Mouse (Mus musculus) forebrain, embryonic 10.5 days (tissue): Measurements from ENCODE around the gene Reep3. TPM values are rescaled to one million over a fixed set of nuclear protein-coding genes. Genes with fewer than 3 reads are reported as not detected.
A peak's percentile ranks its signal among the peaks of the same experiment; 100 is the strongest.

ENCODE experiments used
- DNase-seq: peaks from one replicate; pipeline ENCODE4 v3.0.0-alpha.2; 2017; ENCODE audit warnings: low spot score; ENCODE audit errors: extremely low spot score
- H3K27ac ChIP-seq: fragments of 300-500 bp; sonication (generic); 2 replicates; pipeline ENCODE4 v1.5.1; 2016; ENCODE audit warnings: mild to moderate bottlenecking
- H3K27me3 ChIP-seq: fragments of 300-500 bp; sonication (generic); 2 replicates; pipeline ENCODE4 v1.6.1; 2016; ENCODE audit warnings: mild to moderate bottlenecking; ENCODE audit not compliant: poor library complexity, severe bottlenecking
- H3K36me3 ChIP-seq: fragments of 300-500 bp; sonication (generic); replicated peaks from 2 replicates; pipeline ENCODE4 v1.6.1; 2016; ENCODE audit warnings: mild to moderate bottlenecking, moderate library complexity
- H3K4me1 ChIP-seq: fragments of 300-500 bp; sonication (generic); 2 replicates; pipeline ENCODE4 v1.6.1; 2016
- H3K4me3 ChIP-seq: fragments of 300-500 bp; sonication (generic); 2 replicates; pipeline ENCODE4 v1.5.1; 2016; ENCODE audit warnings: mild to moderate bottlenecking, moderate library complexity
- H3K9me3 ChIP-seq: fragments of 300-500 bp; sonication (generic); 2 replicates; pipeline ENCODE4 v1.6.1; 2016; ENCODE audit warnings: mild to moderate bottlenecking, moderate library complexity
- WGBS: fragments of 180-500 bp; shearing (Covaris S2); methylation state at CpG from one replicate; pipeline ENCODE4 v1.1.7; 2016; 5-methylcytosine and 5-hydroxymethylcytosine counted together
- polyA plus RNA-seq: library from polyadenylated mRNA; unstranded; fragments of >200 nt; fragmentation: Nextera tagmentation; extraction: Ambion mirVana; gene quantifications from 2 replicates; pipeline ENCODE4 v1.2.1, GENCODE M21; 2016

Gene Reep3
- polyA plus RNA-seq, 1 experiment from 2014 or later, result 32.7 TPM

DNA sequence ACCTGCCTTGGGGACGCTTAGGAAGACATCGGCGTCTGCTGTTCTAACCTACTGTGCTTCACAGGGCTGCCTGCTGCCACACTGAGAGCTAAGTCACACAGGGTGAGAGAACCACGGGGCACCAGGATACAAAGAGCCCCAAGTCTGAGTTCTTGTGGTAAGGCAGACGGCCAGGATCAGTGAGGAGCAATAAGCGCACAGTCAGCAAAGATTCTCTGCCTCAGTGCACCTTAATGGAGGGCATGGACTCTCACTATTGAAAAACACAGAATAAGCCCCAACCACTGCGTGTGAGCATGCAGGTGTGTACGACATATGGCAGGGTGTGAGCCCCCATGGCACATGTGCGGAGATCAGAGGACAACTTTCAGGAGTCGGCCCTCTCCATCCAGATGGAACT, 60.2 kb downstream of the Reep3 start:
- peaks cover 36% of the 10 kb centered on the region for H3K36me3 ChIP-seq
- no peaks in the 10 kb centered on the region for H3K27me3 ChIP-seq
- no peak for DNase-seq
- H3K27ac ChIP-seq, result peak overlapping the region; percentile 48; the same call in 1 of the 2 replicates
- H3K9me3 ChIP-seq, result no peaks in the 10 kb centered on the region
- H3K4me3 ChIP-seq, result no peak overlapping the region
- 89% methylated on average over 10 of the region's 10 CpGs for WGBS
- peaks cover 4% of the 10 kb centered on the region; the same call in 1 of the 2 replicates for H3K4me1 ChIP-seq

DNA sequence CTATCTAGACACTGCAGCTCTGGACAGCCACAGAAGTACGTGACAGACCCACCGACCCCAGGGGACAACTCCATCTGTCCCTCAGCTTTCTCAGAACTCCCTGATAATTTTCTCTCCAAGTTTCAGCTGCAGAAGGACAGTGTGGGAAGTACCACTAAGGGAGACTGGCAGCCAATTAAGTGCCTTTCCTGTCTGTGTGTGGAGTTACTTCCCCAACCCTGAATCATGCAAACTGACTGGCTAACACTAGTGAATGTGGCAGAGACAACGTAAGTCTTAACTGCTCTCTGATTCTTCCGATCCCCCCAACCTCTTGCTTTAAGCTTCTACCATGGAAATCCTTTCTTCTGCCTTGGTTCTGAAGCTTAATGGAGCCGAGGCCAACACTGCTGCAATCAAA, 60.6 kb downstream of the Reep3 start:
- H3K27me3 ChIP-seq, result no peaks in the 10 kb centered on the region

DNA sequence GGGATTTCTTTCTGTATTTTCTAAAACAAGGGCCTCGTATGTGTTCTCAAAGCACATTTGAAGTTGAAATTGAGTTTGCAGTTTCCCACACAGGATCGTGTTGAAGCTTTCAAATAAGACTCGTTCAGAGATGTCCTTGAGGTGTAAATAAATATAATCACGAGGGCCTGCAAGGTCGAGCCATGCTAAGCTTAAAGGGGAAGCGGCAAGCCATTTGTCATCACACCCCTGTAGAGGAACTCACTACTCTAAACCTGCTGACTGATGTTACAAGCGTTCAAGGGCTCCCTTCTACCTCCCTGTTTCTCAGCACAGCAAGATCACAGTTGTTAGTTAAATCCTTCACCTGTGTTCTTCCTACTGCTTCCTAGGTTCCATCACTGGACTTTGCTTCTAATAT, 65.6 kb downstream of the Reep3 start:
- H3K9me3 ChIP-seq, result no peaks in the 10 kb centered on the region
- H3K27ac ChIP-seq, result no peak overlapping the region
- DNase-seq, result no peak
- WGBS, result 87% methylated on average over 7 of the region's 7 CpGs
- H3K36me3 ChIP-seq, result peaks cover 55% of the 10 kb centered on the region
- no peaks in the 10 kb centered on the region for H3K27me3 ChIP-seq
- peaks cover 3% of the 10 kb centered on the region for H3K4me1 ChIP-seq
- H3K4me3 ChIP-seq, result no peak overlapping the region

More for the DNA sequence above, 60.6 kb downstream of the Reep3 start:
- no peak for DNase-seq
- Histone ChIP-seq H3K4me1 (peaks cover 4% of the 10 kb centered on the region; the same call in 1 of the 2 replicates), H3K27ac (peak overlapping the region; percentile 48; the same call in 1 of the 2 replicates), H3K36me3 (peaks cover 38% of the 10 kb centered on the region), H3K4me3 (no peak overlapping the region), H3K9me3 (no peaks in the 10 kb centered on the region)
- WGBS, result 89% methylated on average over 5 of the region's 5 CpGs

DNA sequence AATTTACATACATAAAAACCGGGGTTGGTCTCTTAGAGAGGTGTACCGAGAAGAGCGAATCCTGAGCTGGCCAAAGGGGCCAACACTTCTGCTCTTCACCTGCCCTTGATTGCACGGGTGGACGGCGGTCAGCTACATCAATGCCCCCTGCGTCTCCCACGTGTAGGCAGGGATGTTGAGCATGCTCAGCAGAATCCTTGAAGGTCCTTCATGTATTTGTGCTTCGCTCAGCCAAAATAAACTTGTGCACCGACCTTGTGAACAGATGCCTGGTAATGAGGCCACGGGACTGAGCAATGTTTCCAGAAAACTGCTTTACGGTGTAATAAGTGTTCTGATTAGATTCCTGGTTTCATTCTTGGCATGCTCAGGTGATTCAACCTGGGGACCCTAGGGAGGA, 67.4 kb downstream of the Reep3 start:
- Histone ChIP-seq H3K27me3 (no peaks in the 10 kb centered on the region), H3K9me3 (no peaks in the 10 kb centered on the region), H3K4me1 (peaks cover 11% of the 10 kb centered on the region), H3K4me3 (no peak overlapping the region), H3K27ac (no peak overlapping the region), H3K36me3 (peaks cover 57% of the 10 kb centered on the region)
- no peak for DNase-seq
- WGBS, result 91% methylated on average over 12 of the region's 12 CpGs

DNA sequence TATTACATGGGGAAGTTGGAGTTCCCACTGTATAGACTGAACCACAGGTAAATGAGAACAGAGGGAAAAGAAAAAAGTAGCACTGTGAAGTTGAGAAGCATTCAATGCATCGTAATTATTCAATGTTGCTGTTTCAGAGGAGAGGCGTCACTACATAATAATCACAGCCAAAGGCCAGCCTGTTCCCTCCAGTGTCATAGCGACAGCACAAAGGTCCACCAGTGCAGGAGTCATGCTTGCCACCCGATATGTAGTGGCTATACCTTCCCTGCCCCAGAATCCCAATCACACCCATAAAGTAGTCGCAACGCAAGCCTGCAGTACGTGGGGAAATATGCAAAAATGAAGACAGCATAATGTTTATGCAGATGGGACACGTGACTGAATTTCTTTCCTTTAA, 70.4 kb downstream of the Reep3 start:
- 91% methylated on average over 8 of the region's 8 CpGs for WGBS
- H3K27me3 ChIP-seq, result no peaks in the 10 kb centered on the region
- no peak for DNase-seq
- no peak overlapping the region for H3K4me3 ChIP-seq
- H3K4me1 ChIP-seq, result peaks cover 11% of the 10 kb centered on the region
- H3K9me3 ChIP-seq, result no peaks in the 10 kb centered on the region
- H3K27ac ChIP-seq, result no peak overlapping the region
- peaks cover 58% of the 10 kb centered on the region for H3K36me3 ChIP-seq

DNA sequence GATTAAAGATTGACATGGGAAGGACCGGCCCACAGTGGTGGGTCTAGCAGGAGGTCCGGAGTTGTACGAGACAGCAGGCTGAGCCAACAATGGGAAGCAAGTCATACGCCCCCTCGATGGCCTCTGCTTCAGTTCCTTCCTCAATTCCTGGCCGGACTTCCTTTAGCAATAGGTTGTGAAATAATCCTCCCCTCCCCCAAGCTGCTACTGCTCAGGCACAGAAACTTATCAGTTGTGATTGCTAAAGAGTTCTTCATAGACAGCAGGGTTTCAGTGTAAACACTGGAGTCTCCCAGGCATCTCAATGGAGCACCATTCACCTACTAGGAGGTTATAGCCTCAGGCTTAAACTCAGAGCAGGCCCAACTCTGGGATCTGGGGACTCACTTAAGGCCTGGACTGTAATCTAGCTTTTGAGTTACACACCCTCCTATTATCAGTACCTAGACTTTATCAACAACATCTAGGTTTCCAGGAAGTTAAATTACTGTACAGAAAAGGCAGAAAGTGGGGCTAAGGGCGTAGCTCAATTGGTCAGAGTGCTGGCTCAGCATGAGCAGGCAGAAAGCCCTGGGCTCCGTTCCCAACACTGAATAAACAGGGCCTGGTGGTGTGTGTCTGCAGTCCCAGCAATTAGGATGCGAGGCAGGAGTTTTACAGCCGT, 71.0 kb downstream of the Reep3 start:
- Histone ChIP-seq H3K36me3 (peaks cover 60% of the 10 kb centered on the region), H3K9me3 (no peaks in the 10 kb centered on the region), H3K27me3 (no peaks in the 10 kb centered on the region), H3K4me3 (no peak overlapping the region), H3K27ac (peak overlapping the region; percentile 26; the same call in 1 of the 2 replicates), H3K4me1 (peaks cover 11% of the 10 kb centered on the region)
- no peak for DNase-seq
- 73% methylated on average over 10 of the region's 10 CpGs for whole genome bisulfite sequencing

DNA sequence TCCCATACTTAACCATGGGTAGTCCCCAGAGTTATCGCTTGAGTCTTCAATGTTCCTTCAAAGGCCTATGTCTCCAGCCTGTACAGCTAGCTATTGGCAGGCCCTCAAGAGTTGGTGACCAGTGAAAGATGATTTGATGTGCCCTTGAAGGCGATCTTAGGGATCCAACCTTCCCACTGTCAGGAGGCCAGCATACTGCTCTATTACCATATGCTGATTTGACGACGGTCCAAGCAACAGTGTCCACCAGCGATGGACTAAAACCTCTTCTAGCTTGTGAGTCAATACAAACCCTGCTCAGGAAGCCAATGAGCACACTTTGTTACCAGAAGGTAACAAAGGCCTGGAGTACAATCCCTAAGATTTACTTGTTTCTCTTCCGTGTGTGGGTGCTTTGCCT, 72.4 kb downstream of the Reep3 start:
- Histone ChIP-seq H3K4me1 (peaks cover 11% of the 10 kb centered on the region), H3K9me3 (no peaks in the 10 kb centered on the region), H3K4me3 (no peak overlapping the region), H3K27ac (no peak overlapping the region), H3K27me3 (no peaks in the 10 kb centered on the region), H3K36me3 (peaks cover 56% of the 10 kb centered on the region)
- DNase-seq, result no peak
- 94% methylated on average over 6 of the region's 6 CpGs for WGBS

DNA sequence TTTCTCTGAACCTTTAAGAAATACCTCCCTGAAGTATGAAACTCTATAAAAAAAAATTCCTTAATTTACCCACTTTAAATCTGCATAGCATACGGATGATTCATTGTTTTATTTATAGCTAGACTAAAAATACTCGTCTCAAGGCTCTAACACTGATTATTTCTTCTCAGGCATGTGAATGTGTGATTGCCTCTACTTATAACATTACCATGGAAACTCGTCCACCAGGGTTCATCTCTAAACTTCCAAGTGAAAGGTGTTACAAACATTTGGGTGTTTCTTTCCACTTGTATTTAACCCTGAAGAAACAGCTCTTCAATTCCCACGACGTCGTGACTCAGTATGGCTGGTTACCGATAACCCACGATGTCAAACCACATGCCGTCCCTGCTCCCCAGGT, 73.7 kb downstream of the Reep3 start:
- no peak overlapping the region for H3K4me3 ChIP-seq
- WGBS, result 92% methylated on average over 9 of the region's 9 CpGs
- peaks cover 53% of the 10 kb centered on the region for H3K36me3 ChIP-seq
- no peaks in the 10 kb centered on the region for H3K27me3 ChIP-seq
- no peaks in the 10 kb centered on the region for H3K9me3 ChIP-seq
- H3K4me1 ChIP-seq, result peaks cover 16% of the 10 kb centered on the region
- H3K27ac ChIP-seq, result no peak overlapping the region
- DNase-seq, result no peak

DNA sequence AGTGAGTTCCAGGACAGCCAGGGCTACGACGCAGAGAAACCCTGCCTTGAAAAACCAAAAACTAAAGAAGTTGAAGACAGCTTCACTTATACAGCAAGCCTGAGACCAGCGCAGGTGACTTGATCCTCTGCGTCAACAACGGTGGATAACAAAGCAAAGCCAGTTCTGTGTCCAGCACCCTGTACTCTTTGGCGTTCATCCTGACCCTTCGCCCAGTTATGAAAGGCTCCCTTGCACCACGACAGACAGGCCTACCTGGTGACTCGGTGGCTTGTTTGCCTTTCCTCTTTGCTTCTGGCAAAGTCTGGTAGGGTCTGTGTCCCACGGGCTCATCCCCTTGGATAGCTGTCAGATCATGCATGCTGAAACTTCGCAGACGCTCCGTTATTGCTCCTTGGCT, 75.3 kb downstream of the Reep3 start:
- Histone ChIP-seq H3K27me3 (no peaks in the 10 kb centered on the region), H3K27ac (no peak overlapping the region), H3K9me3 (no peaks in the 10 kb centered on the region), H3K36me3 (peaks cover 58% of the 10 kb centered on the region), H3K4me3 (no peak overlapping the region), H3K4me1 (peaks cover 25% of the 10 kb centered on the region)
- no peak for DNase-seq
- 95% methylated on average over 13 of the region's 13 CpGs for WGBS

DNA sequence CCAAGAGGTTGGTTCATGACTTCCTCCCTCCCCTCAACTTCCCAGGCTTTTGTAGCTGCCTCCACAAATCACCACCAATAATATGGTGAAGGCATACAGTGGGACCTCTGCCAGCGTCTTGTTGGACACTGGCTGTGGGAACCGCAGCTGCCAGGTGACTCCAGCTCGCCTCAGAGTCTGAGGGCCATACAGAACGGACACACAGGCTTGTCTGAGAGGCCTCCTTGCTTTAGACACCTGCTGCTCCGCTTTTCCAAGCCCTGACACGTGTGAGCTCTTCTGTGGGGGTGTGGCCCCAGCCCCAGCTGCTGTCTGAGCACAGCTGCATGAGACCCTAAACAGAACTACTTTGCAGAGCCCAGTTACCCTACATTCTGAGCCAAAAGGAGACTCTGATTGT, 77.9 kb downstream of the Reep3 start:
- peak overlapping the region; percentile 31 for H3K27ac ChIP-seq
- H3K4me3 ChIP-seq, result no peak overlapping the region

DNA sequence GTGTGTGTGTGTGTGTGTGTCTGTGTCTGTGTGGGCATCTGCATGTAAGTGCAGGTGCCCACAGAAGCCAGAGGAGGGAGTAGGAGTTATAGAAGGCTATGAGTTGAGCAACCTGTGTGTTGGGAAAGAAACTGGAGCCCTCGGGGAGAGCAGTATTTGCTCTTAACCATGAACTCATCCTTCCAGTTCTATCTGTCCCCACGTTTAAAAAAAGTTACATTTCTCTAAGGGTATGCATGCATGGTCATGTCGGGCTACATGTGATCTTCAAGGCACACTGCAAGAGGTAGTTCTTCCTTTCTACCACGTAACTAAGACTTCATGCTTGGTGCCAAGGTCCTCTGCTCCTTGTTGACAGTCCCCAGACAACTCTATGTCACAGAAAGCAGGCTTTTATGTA, 78.9 kb downstream of the Reep3 start:
- Histone ChIP-seq H3K9me3 (no peaks in the 10 kb centered on the region), H3K4me3 (no peak overlapping the region), H3K27ac (no peak overlapping the region), H3K27me3 (no peaks in the 10 kb centered on the region), H3K4me1 (peaks cover 14% of the 10 kb centered on the region), H3K36me3 (peaks cover 60% of the 10 kb centered on the region)
- DNase-seq, result no peak
- WGBS, result 86% methylated on average over 4 of the region's 4 CpGs

More for the DNA sequence above, 77.9 kb downstream of the Reep3 start:
- no peaks in the 10 kb centered on the region for H3K27me3 ChIP-seq
- WGBS, result 78% methylated on average over 6 of the region's 6 CpGs
- no peak for DNase-seq
- peaks cover 62% of the 10 kb centered on the region for H3K36me3 ChIP-seq
- H3K9me3 ChIP-seq, result no peaks in the 10 kb centered on the region
- peaks cover 14% of the 10 kb centered on the region for H3K4me1 ChIP-seq

DNA sequence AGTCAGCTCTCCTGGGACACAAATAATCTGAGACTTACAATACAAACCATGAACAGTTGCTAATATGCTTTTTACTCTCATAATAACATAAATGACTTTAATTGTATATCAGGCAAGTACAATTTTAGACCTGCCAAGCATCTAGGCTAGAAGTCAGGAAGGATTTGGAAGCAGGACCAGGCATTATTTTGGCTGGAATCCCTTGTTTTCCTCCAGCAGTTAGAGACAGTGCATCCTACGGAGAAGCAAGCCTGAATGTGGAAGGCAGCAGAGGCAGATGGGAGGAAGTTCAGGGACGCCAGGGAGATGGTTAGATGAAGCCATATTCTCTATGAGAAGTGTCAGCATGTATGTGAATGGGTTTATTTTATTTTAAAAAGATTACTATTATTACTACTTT, 79.4 kb downstream of the Reep3 start:
- H3K4me3 ChIP-seq, result no peak overlapping the region
- no peaks in the 10 kb centered on the region for H3K9me3 ChIP-seq
- 92% methylated on average over 2 of the region's 2 CpGs for WGBS
- no peaks in the 10 kb centered on the region for H3K27me3 ChIP-seq
- H3K27ac ChIP-seq, result no peak overlapping the region; the same call in 1 of the 2 replicates
- H3K36me3 ChIP-seq, result peaks cover 61% of the 10 kb centered on the region
- DNase-seq, result no peak
- H3K4me1 ChIP-seq, result peaks cover 14% of the 10 kb centered on the region

DNA sequence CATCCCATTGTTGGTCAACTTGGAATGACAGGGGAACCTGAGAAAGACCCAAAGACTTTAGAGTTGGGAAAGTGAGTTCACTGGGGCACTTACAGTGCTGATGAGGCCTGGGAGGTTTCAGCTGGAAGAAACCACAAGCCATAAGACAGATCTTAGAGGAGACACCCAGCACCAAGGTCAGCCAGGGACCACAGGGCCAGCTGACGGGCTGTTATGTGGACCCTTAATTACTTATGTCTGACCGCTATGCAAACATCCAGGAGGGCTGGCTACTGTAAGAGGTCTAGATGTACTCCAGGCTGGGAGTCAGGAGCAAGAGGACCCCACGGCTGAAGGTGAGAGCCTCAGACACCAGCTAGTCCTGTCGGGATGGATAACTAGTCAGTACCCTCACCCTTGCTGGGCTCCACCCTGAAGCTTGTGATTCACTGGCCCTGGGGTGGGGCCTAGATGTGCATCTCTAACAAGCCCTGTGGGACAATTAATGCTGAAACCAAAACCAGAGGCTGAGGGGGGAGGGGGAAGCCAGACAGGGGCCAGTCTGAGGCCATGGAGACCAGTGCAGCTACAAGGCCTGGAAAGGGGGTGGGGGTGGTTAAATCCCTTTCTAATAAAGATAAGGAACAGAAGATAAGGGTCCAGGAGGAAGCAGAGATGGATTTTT, 80.0 kb downstream of the Reep3 start:
- H3K27me3 ChIP-seq, result no peaks in the 10 kb centered on the region
- peaks cover 63% of the 10 kb centered on the region for H3K36me3 ChIP-seq
- no peak for DNase-seq
- H3K4me1 ChIP-seq, result peaks cover 14% of the 10 kb centered on the region
- no peaks in the 10 kb centered on the region for H3K9me3 ChIP-seq
- no peak overlapping the region for H3K4me3 ChIP-seq
- 84% methylated on average over 4 of the region's 4 CpGs for WGBS
- H3K27ac ChIP-seq, result peak overlapping the region; percentile 48; the same call in 1 of the 2 replicates
